Mouse (Mus musculus) c-Kit-positive CD71-negative TER-119-negative erythroid progenitor cells, embryonic 14.5 days (primary cell): ENCODE data around the gene Fbxo27.

Experiments
- DNase-seq: peaks from one replicate; pipeline ENCODE4 v3.0.0-alpha.2; 2013; ENCODE audit warnings: low read depth

Fbxo27 gene

GRCm38 (mm10) chr7:28702601-28703143 is 10.0 kb downstream of the Fbxo27 start:
- no peak for DNase-seq

- DNase-seq = no peak
Measured at GRCm38 (mm10) chr7:28709454-28709853, 16.8 kb downstream of the Fbxo27 start.

GRCm38 (mm10) chr7:28710962-28711361 is 18.3 kb downstream of the Fbxo27 start:
- no peak for DNase-seq

- no peak for DNase-seq
Measured at GRCm38 (mm10) chr7:28714667-28715066, 22.0 kb downstream of the Fbxo27 start.

GRCm38 (mm10) chr7:28715598-28715997 is 22.9 kb downstream of the Fbxo27 start:
- DNase-seq = no peak

GRCm38 (mm10) chr7:28716590-28717281 is 24.1 kb downstream of the Fbxo27 start, which contains the start of gene Fbxo17:
Gene Fbxo17, plus strand, starts transcription at chr7:28716804.
- DNase-seq = no peak

GRCm38 (mm10) chr7:28717726-28718125 is 25.1 kb downstream of the Fbxo27 start:
- no peak for DNase-seq

GRCm38 (mm10) chr7:28719159-28719558 is 26.5 kb downstream of the Fbxo27 start:
- DNase-seq = no peak

- DNase-seq = no peak
Measured at GRCm38 (mm10) chr7:28719650-28720049, 27.0 kb downstream of the Fbxo27 start.

- no peak for DNase-seq
Measured at GRCm38 (mm10) chr7:28720753-28721537, 28.3 kb downstream of the Fbxo27 start.

GRCm38 (mm10) chr7:28722079-28722478 is 29.4 kb downstream of the Fbxo27 start:
- DNase-seq = no peak

- DNase-seq = no peak
Measured at GRCm38 (mm10) chr7:28724613-28725012, 32.0 kb downstream of the Fbxo27 start.

- peak; percentile 59 for DNase-seq
Measured at GRCm38 (mm10) chr7:28726600-28726999, 34.0 kb downstream of the Fbxo27 start.

- DNase-seq = no peak
Measured at GRCm38 (mm10) chr7:28727649-28728340, 35.1 kb downstream of the Fbxo27 start.

- DNase-seq = peak; percentile 83
Measured at GRCm38 (mm10) chr7:28732341-28733142, 39.9 kb downstream of the Fbxo27 start.

GRCm38 (mm10) chr7:28733211-28733610 is 40.6 kb downstream of the Fbxo27 start:
- no peak for DNase-seq

- no peak for DNase-seq
Measured at GRCm38 (mm10) chr7:28735701-28736100, 43.1 kb downstream of the Fbxo27 start.

GRCm38 (mm10) chr7:28739829-28740228 is 47.2 kb downstream of the Fbxo27 start:
- DNase-seq = no peak

GRCm38 (mm10) chr7:28740949-28741348 is 48.3 kb downstream of the Fbxo27 start:
- DNase-seq = no peak

GRCm38 (mm10) chr7:28741368-28741708 is 48.7 kb downstream of the Fbxo27 start:
- DNase-seq = no peak

- peak; percentile 95 for DNase-seq
Measured at GRCm38 (mm10) chr7:28741709-28742438, 49.2 kb downstream of the Fbxo27 start, which contains the start of the genes Mrps12 and Sars2. Gene Mrps12, minus strand, starts transcription at chr7:28741820. Gene Sars2, plus strand, starts transcription at chr7:28741992.
